Mouse (Mus musculus) c-Kit-positive CD71-negative TER-119-negative erythroid progenitor cells, embryonic 14.5 days (primary cell): ENCODE data around the gene Fgfr2.

ENCODE experiments used
- DNase-seq: peaks from one replicate; pipeline ENCODE4 v3.0.0-alpha.2; 2013; ENCODE audit warnings: low read depth

The Fgfr2 gene

GRCm38 (mm10) chr7:130793671-130794070 lies 2329.5 kb downstream of the Fgfr2 start:
- no peak for DNase-seq

GRCm38 (mm10) chr7:130789456-130789855 lies 2333.7 kb downstream of the Fgfr2 start:
- no peak for DNase-seq

DNA sequence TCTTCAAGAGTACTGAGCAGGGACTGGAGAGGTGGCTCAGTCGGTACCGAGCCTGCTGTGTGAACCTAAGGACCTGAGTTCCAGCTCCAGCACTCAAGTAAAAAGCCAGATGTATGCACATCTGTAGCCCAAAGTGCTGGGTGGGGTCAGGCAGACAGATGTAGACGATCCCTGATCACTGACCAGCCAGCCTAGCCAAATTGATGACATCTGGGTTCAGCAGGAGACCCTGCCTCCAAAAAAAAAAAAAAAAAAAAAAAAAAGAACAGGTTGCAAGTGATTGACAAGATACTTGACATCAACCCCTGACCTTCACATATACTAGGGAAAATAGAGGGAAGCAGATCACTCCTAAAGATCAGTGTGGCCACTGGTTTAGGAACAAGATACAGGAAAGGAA lies 2334.2 kb downstream of the Fgfr2 start:
- no peak for DNase-seq

GRCm38 (mm10) chr7:130787537-130787936 lies 2335.6 kb downstream of the Fgfr2 start:
- DNase-seq = no peak

DNA sequence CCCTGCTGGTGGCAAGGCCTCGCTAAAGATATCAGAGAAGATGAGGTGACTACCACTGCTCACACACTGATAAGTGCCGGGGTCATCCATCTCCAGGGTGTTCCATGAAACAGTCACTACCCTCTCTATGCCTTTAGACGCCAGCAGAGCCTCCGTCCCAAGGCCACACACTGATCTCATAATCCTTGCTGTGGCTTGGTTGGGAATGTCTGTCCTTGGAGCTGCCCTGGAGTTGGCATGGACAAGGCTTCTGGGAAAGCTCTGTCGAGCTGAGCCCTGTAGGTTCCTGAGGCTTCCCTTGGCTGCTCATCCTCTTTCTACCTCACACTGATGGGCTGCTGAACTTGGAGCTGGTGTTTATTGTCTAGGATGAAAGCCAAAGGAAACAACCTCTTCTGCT lies 2336.4 kb downstream of the Fgfr2 start:
- no peak for DNase-seq

DNA sequence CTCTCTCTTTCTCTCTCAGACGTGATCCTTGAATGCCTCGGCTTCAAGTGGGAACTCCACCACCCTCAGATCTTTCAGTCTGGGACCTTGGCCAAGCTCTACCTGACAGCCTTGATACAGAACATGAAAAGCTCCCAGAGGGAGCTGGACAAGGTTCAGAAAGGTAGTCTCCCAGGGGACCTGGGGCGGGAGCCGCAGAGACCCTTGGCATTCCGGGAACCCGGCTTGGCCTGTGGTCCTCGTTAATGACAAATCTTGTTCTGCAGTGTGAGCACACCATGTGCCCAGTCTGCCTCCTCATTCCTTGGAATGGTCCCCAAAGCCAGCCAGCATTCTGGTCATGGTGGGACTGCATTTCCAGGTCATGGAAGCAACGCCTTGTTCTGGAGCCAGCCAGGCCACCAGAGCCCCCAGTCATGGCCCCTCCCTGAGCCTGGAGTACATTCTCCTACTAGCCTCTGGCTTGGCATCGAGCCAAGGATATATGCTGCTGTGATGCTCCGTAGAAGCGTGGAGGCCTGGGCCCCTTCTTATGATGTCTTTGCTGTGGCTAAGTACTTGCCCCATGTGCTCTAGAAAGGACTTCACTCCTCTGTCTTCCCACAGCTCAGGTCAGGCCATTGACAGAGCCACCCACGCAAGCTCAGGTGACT lies 2337.1 kb downstream of the Fgfr2 start:
- DNase-seq = no peak

- no peak for DNase-seq
Observed at GRCm38 (mm10) chr7:130782501-130783050, 2340.6 kb downstream of the Fgfr2 start.

GRCm38 (mm10) chr7:130780866-130781419 lies 2342.2 kb downstream of the Fgfr2 start:
- DNase-seq = no peak

- no peak for DNase-seq
Observed at GRCm38 (mm10) chr7:130773914-130774630, 2349.1 kb downstream of the Fgfr2 start, which contains the start of gene Btbd16. TSS of gene Btbd16 (plus strand) at chr7:130774069.

DNA sequence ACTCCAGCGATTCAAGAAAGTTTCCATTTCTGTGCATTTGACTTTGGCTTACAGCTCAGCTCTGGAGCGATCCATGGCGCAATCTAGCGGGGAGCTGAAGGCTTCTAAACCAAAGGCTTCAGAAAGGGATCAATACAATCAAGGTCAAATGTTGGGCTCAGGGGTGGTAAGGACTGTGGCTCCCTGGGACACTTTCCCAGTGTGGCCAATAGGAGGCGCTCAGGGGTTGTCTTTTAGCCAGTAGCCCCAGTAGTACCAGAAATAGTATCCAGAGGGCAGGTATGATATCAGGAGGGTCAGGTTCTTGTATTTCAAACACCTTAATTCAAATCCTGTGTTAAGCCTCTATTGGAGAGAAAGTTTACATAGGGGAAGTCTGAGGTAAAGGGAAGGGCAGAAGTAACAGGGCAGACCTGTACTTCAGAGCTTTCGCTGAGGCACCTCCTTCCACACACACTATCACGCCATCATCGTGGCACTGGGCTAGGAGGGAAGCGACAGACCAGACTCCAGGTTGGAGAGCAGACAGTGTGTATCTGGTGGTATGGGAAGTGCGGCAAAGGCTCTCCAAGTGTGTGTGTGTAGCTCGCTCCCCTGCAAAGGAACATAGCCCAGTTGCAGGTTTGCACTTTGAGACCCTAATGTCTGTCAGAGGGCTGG lies 2349.8 kb downstream of the Fgfr2 start:
- peak; percentile 22 for DNase-seq

- DNase-seq = peak; percentile 70
Observed at GRCm38 (mm10) chr7:130770707-130771106, 2352.4 kb downstream of the Fgfr2 start.

DNA sequence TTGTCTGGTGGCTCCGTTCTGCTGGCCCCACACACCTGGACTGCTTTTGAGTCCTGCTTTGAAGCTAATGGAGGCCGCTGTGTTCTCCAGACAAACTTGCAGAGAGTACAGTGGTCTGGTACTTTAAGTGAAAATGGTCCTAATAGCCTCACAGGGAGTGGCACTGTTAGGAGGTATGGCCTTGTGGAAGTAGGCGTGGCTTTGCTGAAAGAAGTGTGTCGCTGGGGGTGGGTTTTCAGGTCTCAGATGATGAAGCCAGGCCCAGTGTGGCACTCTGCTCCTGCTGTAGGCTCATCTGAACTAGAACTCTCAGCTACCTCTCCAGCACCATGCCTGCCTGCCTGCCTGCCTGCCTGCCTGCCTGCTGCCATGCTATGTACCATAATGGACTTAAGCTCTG lies 2355.0 kb downstream of the Fgfr2 start:
- DNase-seq = no peak

DNA sequence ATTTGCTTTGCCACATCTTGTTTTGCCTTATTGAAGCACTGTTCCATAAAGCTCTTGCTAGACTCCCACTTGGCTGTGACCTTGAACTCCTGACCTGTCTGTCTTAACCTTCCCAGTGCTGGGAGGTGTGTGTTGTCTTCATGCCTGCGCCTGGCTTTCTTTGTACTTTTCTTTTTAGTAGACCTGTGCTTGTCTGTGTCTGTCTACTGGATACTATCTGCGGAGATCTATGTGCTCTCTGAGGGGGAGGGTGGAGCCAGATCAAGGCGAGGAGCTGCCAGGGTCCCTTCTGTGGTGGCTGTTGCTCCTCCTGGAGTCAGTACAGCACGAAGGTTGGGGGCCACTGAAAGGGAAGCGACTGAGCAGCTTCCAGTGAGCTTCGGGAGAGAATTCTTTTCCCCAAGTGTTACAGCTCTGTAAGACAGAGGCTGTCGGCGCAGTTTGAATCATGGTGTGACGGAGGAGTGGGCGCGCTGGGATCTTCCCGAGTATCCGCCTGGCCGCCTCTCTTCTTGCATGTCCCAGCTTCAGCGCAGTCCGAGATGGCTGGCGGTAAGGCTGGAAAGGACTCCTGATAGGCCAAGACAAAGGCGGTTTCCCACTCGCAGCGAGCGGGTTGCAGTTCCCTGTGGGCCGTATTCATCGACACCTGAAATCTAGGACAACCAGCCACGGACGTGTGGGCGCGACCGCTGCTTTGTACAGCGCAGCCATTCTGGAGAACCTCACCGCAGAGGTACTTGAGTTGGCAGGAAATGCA lies 2356.6 kb downstream of the Fgfr2 start:
- DNase-seq = no peak

DNA sequence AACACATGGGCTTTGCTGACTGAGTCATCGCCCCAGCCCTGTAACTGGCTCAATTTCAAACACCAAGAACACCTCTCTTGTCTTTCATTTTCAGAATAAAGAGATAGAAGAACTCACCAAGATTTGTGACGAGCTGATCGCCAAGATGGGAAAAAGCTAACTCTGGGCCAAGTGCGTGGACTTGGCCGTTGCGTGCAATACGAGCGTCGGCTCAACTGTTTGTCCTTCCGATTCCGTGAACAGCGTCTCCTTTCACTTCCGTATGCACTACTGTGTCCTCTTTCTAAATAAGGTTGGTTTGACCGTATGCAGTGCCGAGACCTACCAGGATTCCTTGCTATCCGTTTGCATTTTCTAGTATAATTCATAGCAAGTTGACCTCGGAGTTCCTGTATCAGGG lies 2359.0 kb downstream of the Fgfr2 start:
- DNase-seq = no peak

GRCm38 (mm10) chr7:130762071-130762897 lies 2360.9 kb downstream of the Fgfr2 start:
- peak; percentile 50 for DNase-seq

DNA sequence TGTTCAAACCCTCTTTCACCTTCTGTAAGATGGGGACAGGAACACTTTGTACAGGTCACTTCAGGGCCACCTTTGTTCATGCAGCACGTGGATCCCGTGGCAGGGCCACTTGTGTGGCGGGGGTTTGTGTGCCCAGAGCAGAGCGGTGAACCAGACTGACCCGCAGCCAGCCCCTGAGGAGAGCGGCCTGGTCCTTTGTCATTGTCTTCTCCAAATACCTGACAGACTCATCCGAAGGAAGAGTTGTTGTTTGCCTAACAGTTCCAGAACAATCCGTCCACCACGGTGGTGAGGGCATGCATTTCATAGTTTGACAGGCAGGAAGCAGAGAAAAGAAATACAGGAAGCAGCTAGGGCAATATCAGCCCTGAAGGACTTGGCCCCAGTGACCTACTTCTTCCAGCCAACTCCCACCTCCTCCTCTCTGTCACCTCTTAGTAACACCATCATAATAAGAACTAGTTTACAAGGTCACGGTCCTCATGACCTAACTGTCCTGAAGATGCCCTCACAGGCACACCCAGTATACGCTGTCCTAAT lies 2365.8 kb downstream of the Fgfr2 start:
- DNase-seq = no peak

DNA sequence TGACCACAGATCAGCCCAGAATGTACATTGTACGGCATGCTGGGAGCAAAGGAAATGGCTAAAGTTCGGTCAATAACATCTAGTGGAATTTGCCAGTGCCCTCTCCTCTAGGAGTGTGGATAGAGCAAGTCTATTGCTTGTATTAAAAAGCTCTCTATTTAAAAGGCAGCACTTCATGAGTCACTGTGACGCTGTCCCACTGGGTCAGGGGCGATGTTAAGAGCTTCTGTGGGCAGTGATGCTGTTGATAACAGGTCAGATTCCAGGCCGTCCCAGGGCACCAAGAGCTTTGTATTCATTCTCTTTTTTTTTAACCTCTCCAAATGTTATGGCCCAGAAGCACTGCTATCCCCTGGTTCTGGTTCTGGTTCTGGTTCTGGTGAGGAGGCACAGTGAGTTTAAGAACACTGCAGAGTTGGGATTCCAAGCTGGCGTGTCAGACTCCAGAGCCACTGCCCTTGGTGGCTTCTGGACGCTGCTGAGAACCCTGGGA lies 2366.8 kb downstream of the Fgfr2 start:
- no peak for DNase-seq

DNA sequence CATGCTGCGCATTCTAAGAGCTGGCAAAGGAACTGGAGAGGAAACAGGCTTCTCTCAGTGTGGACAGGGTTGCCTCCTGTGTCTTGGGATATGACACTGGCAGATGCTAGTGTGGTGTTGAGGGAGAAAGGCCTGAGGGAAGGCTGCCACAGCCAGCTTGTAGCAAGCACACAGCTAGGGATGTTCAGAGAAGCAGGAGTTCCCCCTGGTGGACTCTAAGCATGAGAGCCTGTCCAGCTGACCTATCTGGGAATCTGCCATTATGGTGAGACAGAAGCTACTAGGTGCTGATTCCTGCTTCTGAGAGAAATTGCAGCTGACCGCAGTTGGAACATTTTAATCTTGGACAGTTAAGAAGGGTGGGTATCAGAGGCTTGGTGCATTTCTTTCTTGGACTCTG lies 2368.4 kb downstream of the Fgfr2 start:
- no peak for DNase-seq

DNA sequence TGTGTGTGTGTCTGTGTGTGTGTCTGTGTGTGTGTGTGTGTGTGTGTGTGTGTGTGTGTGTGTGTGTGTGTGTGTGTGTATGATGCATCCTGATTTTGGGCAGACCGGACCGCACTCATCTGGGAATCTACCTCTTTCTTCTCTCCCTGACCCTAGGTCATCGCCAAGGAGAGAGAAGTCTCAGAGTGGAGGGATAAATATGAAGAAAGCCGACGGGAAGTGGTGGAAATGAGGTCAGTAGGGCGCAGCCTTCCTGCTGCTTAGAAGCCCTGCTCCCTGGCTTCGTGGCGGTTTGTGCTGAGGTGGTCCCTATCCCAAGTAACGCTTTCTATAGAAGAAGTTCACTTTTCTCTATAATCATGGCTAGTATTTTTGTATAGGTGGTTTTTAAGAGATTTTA lies 2371.5 kb downstream of the Fgfr2 start:
- DNase-seq = no peak

DNA sequence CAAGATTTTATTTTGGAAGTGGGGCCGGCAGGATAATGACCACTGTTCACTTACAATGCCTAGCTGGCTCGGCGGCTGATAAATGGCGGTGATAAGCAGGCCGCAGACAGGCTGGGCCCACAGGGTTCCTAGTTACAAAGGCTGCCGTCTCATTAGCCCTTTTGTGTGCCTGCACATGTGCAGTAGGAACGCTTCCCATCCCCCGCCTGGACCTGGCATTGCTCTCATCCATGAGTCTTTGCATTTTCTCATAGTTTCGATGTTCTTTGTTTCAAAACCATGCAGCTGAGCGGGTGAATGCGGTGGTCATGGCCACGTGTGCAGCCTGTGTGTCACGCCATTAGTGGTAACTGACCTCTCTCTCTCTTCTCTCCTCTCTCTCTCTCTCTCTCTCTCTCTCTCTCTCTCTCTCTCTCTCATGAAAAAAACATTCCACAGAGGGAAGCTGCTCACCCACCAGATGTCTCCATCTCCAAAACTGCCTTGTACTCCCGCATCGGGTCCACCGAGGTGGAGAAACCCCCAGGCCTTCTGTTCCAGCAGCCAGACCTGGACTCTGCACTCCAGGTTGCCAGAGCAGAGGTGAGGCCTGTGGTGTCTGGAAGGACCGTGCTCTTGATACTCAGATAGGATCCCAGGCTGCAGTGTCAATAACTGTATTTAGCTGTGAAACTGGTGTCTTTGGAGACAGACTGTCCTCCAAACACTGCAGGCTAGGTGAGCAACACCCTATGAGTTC lies 2372.2 kb downstream of the Fgfr2 start:
- no peak for DNase-seq
